Mouse (Mus musculus) gastrocnemius, postnatal 25 days (tissue): ENCODE data around the gene Trappc2. TPM values are rescaled to one million over a fixed set of nuclear protein-coding genes. Genes with fewer than 3 reads are reported as not detected.
A peak's percentile ranks its signal among the peaks of the same experiment; 100 is the strongest.

ENCODE experiments used
- DNase-seq: peaks from one replicate; pipeline ENCODE4 v3.0.0; 2022
- long read RNA-seq, 2 experiments: library from polyadenylated mRNA; stranded (forward); transcript quantifications; one replicate each; pipeline ENCODE4 v2.0.0; 2021
- total RNA-seq, 2 experiments: library from RNA; stranded (reverse); gene quantifications; 1 replicate in 1 of 2; 2 replicates in 1 of 2; pipeline ENCODE4 v1.2.3; 2021

Gene Trappc2
- 10 to 100 TPM; 13.7 to 18.0 TPM for total RNA-seq
- long read RNA-seq, experiment 1, transcript Trappc2-203 (5 exons, 1,613 nt) = major isoform, 41 of 41 reads
- long read RNA-seq, experiment 1, partial matches to known transcripts = 0 of 41 reads
- long read RNA-seq, experiment 1, other reads (novel, unspliced or antisense) = 0 of 41 reads
- long read RNA-seq, experiment 2, transcript Trappc2-203 (5 exons, 1,613 nt) = major isoform, 36 of 38 reads
- long read RNA-seq, experiment 2, partial matches to known transcripts = 1 of 38 reads
- long read RNA-seq, experiment 2, other reads (novel, unspliced or antisense) = 1 of 38 reads

DNA sequence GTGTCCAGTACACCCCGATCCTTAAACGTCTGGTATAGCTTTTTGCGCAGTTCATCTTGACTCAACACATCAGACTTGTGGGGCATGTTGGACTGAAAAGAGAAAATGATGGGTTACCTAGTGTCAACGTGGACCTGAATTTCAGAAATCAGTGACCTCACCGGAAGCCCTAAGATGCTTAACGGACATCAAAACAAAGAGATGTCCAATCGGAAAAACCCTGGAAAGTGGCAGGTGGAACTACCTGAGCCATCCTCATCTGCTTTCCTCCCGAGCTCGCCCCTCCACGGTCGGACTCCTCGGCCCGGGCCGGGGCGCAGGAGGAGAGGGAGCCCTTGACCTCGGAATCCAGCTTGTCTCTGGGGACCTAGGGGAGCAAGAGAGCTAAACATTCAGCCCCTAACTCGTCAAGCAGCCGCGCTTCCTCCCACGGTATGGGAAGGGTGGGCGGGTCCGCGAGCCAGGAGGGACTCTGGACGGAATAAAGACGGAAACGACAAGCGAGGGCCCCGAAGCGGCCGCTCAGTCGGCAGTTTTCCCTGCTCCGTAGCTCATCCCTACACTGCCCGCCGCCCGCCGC lies at the start of gene Trappc2:
Gene Trappc2, plus strand, starts transcription at position 539 of the 580 bp plus-strand sequence.
- DNase-seq = no peak

DNA sequence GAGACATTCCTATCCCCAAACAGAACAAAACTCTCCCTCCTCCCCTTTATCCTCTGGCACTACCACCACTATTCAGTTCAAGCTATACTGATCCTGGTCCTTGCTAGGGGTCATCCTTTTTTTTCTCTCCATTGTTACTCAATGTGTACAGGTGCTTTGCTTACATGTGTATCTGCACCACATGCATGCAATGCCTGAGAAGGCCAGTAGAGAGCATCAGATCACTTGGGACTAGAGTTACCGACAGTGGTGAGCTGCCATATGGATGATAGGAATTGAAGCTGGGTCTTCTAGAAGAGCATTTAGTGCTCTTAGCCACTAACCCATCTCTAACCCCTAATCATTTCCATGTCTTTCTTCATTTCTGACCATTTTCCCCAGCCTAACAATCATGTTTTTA lies 46.6 kb upstream of the Trappc2 start:
- DNase-seq = no peak

- DNase-seq = no peak
Measured at GRCm38 (mm10) chrX:166407865-166408264, 32.5 kb upstream of the Trappc2 start.

- no peak for DNase-seq
Measured at GRCm38 (mm10) chrX:166416196-166416595, 24.2 kb upstream of the Trappc2 start.

- DNase-seq = no peak
Measured at GRCm38 (mm10) chrX:166434812-166435211, 5.6 kb upstream of the Trappc2 start.

GRCm38 (mm10) chrX:166440616-166441063 lies 266 bp downstream of the Trappc2 start, which contains the start of gene Ofd1:
Gene Ofd1 (minus strand): TSS chrX:166440704.
- DNase-seq = peak; percentile 86

DNA sequence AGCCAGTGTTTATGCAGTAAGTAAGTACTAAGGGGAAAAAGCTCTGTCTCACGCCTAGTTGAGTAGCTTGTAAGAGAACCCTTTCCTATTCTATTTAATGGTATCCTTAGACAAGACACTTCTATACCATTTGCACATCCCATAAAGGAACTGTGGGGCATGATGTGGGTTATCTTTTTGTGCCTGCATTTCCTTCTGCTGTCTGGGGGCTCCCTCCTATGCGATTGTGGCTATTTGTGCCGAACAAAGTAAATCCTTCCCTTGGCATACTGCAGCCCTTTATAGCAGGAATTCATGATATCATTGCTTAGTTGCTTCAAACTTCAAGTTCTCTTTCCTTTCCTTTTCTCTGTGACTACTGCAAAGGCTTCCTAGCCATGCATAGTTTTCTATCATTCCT lies 4.2 kb downstream of the Trappc2 start:
- DNase-seq = no peak

DNA sequence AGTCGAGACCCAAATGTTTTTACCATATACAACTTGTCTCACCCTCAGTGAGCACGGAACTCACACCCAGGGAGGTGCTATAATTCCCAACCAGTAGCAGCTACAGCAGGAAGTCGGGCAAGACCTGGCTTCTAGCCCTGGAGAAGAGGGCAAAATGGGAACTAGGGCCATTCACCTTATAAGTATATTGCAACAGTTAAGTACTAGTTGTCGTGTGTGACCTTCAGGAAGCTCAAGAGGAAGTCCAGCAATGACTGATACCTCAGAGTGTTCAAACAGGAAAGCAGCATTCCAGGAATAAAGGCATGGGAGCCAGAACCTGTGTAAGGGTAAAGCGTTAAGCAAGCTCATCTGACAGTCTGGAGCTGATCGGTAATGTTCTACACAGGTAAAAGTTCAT lies 13.2 kb downstream of the Trappc2 start:
- no peak for DNase-seq

- no peak for DNase-seq
Measured at GRCm38 (mm10) chrX:166454331-166454730, 14.0 kb downstream of the Trappc2 start.

- no peak for DNase-seq
Measured at GRCm38 (mm10) chrX:166455525-166455924, 15.2 kb downstream of the Trappc2 start.

DNA sequence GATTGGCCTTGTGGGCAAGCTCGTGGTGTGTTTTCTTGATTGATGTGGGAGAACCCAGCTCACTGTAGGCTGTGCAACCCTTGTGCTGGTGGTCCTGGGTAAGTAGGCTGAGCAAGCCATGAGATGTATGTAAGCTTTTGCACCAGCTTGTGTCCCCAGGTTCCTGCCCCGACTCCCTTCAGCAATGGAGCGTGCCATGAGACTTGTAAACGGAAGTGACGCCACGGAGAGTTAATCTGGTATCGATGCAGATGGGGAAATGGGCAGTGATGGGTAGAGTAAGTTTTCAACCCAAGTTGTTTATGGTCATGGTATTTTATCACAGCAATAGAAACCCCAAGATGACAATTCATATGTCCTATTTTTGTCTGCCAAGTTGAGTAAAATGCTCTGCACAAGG lies 27.9 kb downstream of the Trappc2 start:
- DNase-seq = no peak

DNA sequence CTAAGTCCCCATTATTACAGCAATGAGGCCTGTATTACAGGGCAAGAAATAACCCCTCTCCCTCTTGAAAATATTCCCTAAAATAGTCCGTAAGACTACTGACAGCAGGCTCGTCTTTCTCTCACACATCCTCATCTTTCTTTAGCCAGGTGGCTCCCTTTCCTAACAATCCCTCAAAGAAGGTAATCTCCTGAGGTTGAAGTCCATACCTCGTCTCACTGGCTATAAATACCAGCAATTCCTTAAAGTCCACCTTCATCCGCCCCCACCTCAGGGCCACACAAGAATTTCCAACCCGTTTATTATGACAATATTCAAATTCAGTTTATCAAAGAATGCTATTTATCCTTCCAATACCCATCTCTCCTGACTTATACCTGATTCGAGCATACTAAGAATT lies 32.2 kb downstream of the Trappc2 start:
- DNase-seq = no peak

GRCm38 (mm10) chrX:166477393-166477792 lies 37.0 kb downstream of the Trappc2 start:
- no peak for DNase-seq

DNA sequence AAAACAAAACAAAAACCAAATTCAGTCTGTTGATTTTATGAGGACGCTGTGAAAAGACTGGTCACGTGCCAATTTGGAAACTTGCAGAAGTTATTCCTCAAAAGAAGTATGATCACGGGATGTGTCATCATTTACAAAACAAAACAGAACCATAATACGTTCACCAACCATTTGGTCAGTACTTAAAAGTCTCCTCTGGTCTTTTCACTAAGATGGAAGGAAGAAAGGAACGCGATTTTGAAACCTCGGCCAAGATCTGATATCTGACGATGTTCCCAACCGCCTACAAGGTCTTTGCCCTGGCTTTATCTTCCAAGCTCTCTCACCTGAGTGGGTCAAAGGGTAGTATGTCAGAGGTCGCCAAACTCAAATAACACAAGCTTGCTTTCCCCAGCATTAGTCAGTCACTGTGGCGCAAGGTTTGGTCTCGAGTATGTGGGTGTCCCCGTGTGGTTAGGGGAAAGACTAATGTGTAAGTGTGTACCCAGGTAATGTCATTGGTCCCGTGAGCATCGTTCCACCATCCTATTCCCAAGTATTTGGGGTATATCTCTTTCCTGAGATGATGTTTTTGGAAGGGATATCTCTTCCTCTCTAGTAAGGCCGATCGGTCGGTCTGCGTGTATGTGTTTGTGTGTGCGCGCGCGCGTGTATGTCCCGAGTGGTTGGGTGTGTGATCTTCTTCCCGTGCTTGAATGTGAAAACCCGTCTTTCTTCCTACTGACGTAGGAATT lies 38.4 kb downstream of the Trappc2 start:
- DNase-seq = no peak

- peak; percentile 91 for DNase-seq
Measured at GRCm38 (mm10) chrX:166479365-166479983, 39.1 kb downstream of the Trappc2 start, which contains the start of gene Rab9. Gene Rab9 (minus strand): TSS chrX:166479867.

DNA sequence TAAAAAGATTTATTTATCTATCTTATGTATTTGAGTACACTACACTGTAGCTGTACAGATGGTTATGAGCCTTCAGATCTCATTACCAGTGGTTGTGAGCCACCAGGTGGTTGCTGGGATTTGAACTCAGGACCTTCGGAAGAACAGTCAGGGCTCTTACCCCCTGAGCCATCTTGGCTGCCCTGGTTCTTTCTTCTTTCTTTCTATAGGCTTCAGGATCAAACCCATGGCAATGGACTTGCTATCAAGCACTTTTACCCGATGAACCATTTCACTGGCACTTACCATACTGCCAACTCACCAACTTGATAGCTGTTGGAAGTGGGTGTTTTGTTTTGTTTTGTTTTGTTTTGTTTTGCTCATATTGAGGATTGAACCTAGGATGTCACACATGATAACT lies 54.7 kb downstream of the Trappc2 start:
- no peak for DNase-seq

DNA sequence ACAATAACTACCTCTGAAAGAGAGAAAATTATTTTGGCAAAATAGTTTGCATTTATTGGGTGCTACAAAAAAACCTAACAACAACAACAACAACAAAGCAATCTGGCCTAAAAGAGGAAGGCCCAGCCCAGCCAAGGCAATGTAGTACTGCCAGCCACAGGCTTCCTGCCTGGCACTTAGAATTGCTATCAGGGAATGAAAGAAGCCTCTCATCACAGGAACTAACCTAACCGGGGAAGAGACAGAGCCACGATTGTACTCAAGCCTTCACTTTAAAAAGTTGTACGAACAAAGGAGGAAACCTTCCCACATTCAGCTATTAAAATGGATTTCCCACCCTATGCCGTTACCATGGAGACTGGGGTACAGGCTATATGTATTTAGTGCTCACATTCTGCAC lies 57.4 kb downstream of the Trappc2 start:
- DNase-seq = no peak

- DNase-seq = no peak
Measured at GRCm38 (mm10) chrX:166499496-166500190, 59.3 kb downstream of the Trappc2 start.
